Mouse (Mus musculus): ENCODE measurements around the gene Pramef17.
"Not testable (repeated sequence)": the region's sequence is repeated elsewhere in the genome, so short reads cannot be mapped to it uniquely, and the experiment has no call there.

Gene Pramef17

DNA sequence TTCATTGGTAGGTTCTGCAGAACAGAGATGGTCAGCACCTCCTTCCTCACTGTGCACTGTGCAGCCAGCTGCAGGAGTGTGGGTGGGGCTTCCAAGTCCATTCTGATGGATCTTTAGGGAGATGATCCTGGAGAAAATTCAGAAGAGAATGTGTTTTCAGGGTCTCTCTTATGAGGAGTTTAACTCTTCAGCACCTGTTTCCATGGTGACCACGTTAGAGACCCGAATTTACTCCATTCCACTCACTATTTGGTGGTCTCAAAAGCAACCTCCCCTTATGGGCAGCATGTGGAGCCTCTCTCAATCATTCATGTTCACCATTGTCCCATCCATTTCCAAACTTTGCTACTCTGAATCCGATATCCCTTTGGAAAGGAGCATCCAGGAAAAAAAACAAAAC is at the start of gene Pramef17:
TSS of gene Pramef17 (minus strand) at position 101 of the 400 bp plus-strand sequence.
- DNase-seq = not testable (repeated sequence)

DNA sequence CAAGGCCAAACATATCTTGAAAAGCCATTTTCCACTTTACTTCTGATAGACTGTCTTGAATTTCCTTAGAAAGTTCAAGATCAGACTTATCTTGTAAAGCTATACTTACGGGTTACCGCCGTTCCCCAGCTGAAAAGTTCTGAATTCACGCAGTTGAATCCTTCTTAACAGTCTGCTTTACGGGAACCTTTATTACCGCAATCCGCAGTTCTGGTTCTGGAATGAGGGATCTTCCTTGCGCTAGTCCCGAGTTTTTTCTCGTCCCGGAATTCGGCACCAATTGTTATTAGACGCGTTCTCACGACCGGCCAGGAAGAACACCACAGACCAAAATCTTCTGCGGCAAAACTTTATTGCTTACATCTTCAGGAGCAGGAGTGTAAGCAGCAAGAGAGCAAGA is 6.0 kb downstream of the Pramef17 start:
- DNase-seq = peak; percentile 47

DNA sequence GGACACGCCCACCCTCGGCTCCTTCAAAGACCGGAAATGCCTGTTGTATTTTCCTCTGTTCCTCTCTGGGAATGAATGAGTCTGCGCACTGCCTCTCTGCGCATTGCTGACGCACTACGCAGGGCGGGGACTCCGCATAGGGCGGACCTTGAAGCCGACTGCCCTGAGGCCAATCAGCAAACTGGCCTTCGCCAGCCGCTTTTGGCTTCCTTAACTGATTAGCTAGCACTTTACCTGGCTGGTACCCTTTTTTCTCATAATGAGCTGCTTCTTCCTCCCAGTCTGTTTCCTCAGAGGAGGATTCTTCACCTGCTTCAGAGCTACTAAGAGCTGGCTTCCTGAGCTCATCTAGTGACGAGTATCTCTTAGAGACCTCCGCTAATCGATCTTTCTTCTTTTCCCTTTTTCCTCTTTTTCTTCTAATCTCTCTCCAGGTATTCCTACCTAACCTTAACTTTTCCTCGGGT is 6.7 kb downstream of the Pramef17 start:
- peak; percentile 36 for DNase-seq

DNA sequence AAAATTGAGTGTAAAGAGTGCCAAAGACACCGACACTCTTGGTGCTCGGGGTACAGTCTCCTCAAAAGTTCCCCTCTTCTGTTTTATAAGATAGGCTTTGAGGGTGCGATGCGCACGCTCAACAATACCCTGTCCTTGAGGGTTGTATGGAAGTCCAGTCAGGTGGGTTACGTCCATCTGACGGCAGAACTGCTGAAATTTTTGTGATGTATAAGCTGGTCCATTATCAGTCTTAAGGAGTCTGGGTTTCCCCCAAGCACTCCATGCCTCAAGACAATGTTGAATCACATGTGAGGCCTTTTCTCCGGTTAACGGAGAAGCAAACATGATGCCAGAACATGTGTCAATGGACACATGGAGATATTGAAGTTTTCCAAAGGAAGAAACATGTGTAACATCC is 8.4 kb downstream of the Pramef17 start:
- DNase-seq = peak; percentile 26

DNA sequence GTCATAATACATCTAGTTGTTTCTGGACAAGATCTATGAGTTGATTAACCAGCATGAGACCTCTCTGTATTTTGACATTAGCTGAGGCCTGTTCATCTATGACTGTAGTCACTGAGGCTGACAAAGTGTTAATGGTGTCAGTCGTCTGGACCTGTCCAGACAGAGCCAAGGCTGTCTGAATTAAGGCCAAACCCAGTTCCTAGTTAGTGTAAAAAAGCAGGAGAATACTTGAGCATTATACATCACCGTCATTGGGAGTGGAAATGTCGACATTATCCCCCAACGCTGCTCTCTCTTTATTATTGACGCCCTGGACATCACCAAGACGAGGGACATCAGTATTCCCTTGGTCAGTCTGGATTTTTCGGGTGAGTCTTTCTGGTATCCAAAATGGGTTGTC is 9.0 kb downstream of the Pramef17 start:
- peak; percentile 2 for DNase-seq

DNA sequence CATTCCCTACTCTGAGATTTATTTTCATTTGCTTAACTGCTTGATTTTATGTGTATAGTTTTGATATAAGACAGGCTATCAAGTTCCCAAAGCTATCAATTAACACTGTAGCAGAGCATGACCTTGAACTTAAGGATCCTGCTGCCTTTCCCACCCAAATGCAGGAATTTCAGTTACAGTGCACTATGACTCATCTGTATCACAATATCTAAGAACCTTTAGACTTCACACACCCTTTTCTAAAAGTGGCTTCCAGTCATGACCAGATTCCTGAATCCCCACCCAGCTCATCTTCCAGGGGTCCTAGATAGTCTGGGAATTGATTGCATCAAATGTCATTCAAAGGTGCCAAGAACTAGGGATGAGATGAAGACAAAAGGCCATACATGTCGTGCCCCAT is 10.7 kb downstream of the Pramef17 start:
- DNase-seq = not testable (repeated sequence)

DNA sequence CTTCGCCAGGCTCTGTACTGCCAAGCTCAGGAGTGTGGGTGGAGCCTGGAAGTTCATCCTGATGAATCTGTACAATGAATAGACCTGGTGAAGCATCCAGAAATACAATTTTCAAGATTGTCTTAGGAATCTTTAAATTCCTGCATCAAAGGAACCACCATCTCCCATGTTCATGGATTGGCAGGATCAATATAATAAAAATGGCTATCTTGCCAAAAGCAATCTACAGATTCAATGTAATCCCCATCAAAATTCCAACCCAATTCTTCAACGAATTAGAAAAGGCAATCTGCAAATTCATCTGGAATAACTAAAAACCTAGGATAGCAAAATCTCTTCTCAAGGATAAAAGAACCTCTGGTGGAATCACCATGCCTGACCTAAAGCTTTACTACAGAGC is 27.3 kb downstream of the Pramef17 start, which contains the start of gene Gm13101:
TSS of gene Gm13101 (minus strand) at position 101 of the 400 bp plus-strand sequence.
- not testable (repeated sequence) for DNase-seq

DNA sequence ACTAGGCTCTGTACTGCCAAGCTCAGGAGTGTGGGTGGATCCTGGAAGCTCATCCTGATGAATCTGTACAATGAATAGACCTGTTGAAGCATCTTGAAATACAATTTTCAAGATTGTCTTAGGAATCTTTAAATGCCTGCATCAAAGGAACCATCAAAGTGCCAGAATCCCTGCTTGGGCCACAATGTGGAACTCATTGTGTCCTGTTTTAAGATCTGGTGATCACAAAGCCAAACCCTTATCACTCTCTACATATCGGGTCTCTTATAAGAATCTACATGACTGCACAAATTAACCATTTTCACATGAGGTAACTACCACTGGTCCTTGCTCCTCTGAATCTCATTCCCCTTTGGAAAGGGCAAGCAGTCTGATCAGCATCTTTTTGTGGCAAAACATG is 43.3 kb downstream of the Pramef17 start, which contains the start of gene Pramef25:
TSS of gene Pramef25 (minus strand) at position 101 of the 400 bp plus-strand sequence.
- not testable (repeated sequence) for DNase-seq

Measured in lung, postnatal 36 days (tissue).